Mouse (Mus musculus): ENCODE measurements around the gene Glb1.

Gene Glb1

GRCm38 (mm10) chr9:114394677-114395076, 6.2 kb upstream of the Glb1 start:
- DNase-seq (ENCODE audit: low spot score) = no peak

- no peak for DNase-seq (ENCODE audit: low spot score)
Observed at GRCm38 (mm10) chr9:114395258-114395657, 5.6 kb upstream of the Glb1 start.

- DNase-seq (ENCODE audit: low spot score) = no peak
Observed at GRCm38 (mm10) chr9:114399680-114400079, 1.2 kb upstream of the Glb1 start.

GRCm38 (mm10) chr9:114400588-114400948, 308 bp upstream of the Glb1 start:
- DNase-seq (ENCODE audit: low spot score) = no peak

- peak; percentile 61 for DNase-seq (ENCODE audit: low spot score)
Observed at GRCm38 (mm10) chr9:114401685-114402080, 807 bp downstream of the Glb1 start.

GRCm38 (mm10) chr9:114407676-114408075, 6.8 kb downstream of the Glb1 start:
- no peak for DNase-seq (ENCODE audit: low spot score)

- no peak for DNase-seq (ENCODE audit: low spot score)
Observed at GRCm38 (mm10) chr9:114410313-114410862, 9.5 kb downstream of the Glb1 start.

- no peak for DNase-seq (ENCODE audit: low spot score)
Observed at GRCm38 (mm10) chr9:114411295-114411694, 10.4 kb downstream of the Glb1 start.

- no peak for DNase-seq (ENCODE audit: low spot score)
Observed at GRCm38 (mm10) chr9:114412406-114412805, 11.5 kb downstream of the Glb1 start.

- no peak for DNase-seq (ENCODE audit: low spot score)
Observed at GRCm38 (mm10) chr9:114413866-114414265, 13.0 kb downstream of the Glb1 start.

- DNase-seq (ENCODE audit: low spot score) = peak; percentile 75
Observed at GRCm38 (mm10) chr9:114415701-114416100, 14.8 kb downstream of the Glb1 start.

GRCm38 (mm10) chr9:114416646-114417517, 16.0 kb downstream of the Glb1 start:
- no peak for DNase-seq (ENCODE audit: low spot score)

GRCm38 (mm10) chr9:114418187-114418586, 17.3 kb downstream of the Glb1 start:
- DNase-seq (ENCODE audit: low spot score) = peak; percentile 72

GRCm38 (mm10) chr9:114420443-114420842, 19.6 kb downstream of the Glb1 start:
- no peak for DNase-seq (ENCODE audit: low spot score)

- DNase-seq (ENCODE audit: low spot score) = no peak
Observed at GRCm38 (mm10) chr9:114421045-114421444, 20.2 kb downstream of the Glb1 start.

GRCm38 (mm10) chr9:114421797-114422196, 20.9 kb downstream of the Glb1 start:
- no peak for DNase-seq (ENCODE audit: low spot score)

GRCm38 (mm10) chr9:114425576-114425975, 24.7 kb downstream of the Glb1 start:
- DNase-seq (ENCODE audit: low spot score) = no peak

GRCm38 (mm10) chr9:114426201-114426600, 25.3 kb downstream of the Glb1 start:
- no peak for DNase-seq (ENCODE audit: low spot score)

GRCm38 (mm10) chr9:114427425-114427824, 26.5 kb downstream of the Glb1 start:
- no peak for DNase-seq (ENCODE audit: low spot score)

GRCm38 (mm10) chr9:114428103-114428834, 27.4 kb downstream of the Glb1 start:
- DNase-seq (ENCODE audit: low spot score) = no peak

- DNase-seq (ENCODE audit: low spot score) = no peak
Observed at GRCm38 (mm10) chr9:114435668-114436067, 34.8 kb downstream of the Glb1 start.

GRCm38 (mm10) chr9:114440548-114440947, 39.7 kb downstream of the Glb1 start:
- DNase-seq (ENCODE audit: low spot score) = no peak

GRCm38 (mm10) chr9:114442225-114442624, 41.3 kb downstream of the Glb1 start:
- DNase-seq (ENCODE audit: low spot score) = no peak
